Mouse (Mus musculus) ES-E14 (cell line): ENCODE measurements at regions not wholly inside any gene's neighbourhood (a gene's known extent, or its start where the extent isn't known, plus 50 kb on each side); places are given as distances from the start of the nearest gene placed in this dataset.

Experiments
- DNase-seq: peaks from one replicate; pipeline ENCODE4 v3.0.0-alpha.2; 2013; ENCODE audit warnings: low read depth, low spot score
- H3K27ac ChIP-seq: 2 replicates; pipeline ENCODE4 v1.5.1; 2012; ENCODE audit warnings: low read depth, mild to moderate bottlenecking, low read length, moderate library complexity, mixed read lengths; ENCODE audit not compliant: poor library complexity, insufficient read depth, severe bottlenecking
- H3K36me3 ChIP-seq: 2 replicates; pipeline ENCODE4 v1.6.1; 2012; ENCODE audit warnings: mild to moderate bottlenecking, low read length, moderate library complexity, mixed read lengths; ENCODE audit not compliant: control insufficient read depth, poor library complexity, insufficient read depth, severe bottlenecking
- H3K4me1 ChIP-seq, 2 experiments: fragments of 150-350 bp in 1 of 2; sonication (generic) in 1 of 2; 2 replicates each; pipeline ENCODE4 v1.6.1; 2012; ENCODE audit warnings: low read length in 2 of 2, mild to moderate bottlenecking in 1 of 2, mixed read lengths in 1 of 2; ENCODE audit not compliant: control insufficient read depth in 2 of 2, insufficient read depth in 2 of 2, poor library complexity in 1 of 2
- H3K4me3 ChIP-seq, 2 experiments: fragments of 150-350 bp in 1 of 2; sonication (generic) in 1 of 2; 2 replicates each; pipeline ENCODE4 v1.5.1; 2012; ENCODE audit warnings: low read length in 2 of 2, low read depth in 1 of 2, mild to moderate bottlenecking in 1 of 2, mixed read lengths in 1 of 2; ENCODE audit not compliant: insufficient read depth in 1 of 2, poor library complexity in 1 of 2, severe bottlenecking in 1 of 2
- H3K9ac ChIP-seq: 2 replicates; pipeline ENCODE4 v1.6.1; 2012; ENCODE audit warnings: low read depth, mild to moderate bottlenecking, low read length, mixed read lengths; ENCODE audit not compliant: poor library complexity, insufficient read depth, severe bottlenecking
- H3K9me3 ChIP-seq: fragments of 150-350 bp; sonication (generic); 2 replicates; pipeline ENCODE4 v1.6.1; 2012; ENCODE audit warnings: low read depth, mild to moderate bottlenecking, low read length; ENCODE audit not compliant: control insufficient read depth, insufficient read depth
- CHD2 ChIP-seq: IDR thresholded peaks from 2 replicates; pipeline ENCODE4 v1.6.1; 2014; ENCODE audit warnings: mild to moderate bottlenecking, low read depth, low read length, inconsistent platforms
- HCFC1 ChIP-seq: IDR thresholded peaks from 2 replicates; pipeline ENCODE4 v1.6.1; 2012; ENCODE audit warnings: low read length, inconsistent platforms, borderline replicate concordance; ENCODE audit not compliant: insufficient read depth
- MAFK ChIP-seq: IDR thresholded peaks from 2 replicates; pipeline ENCODE4 v1.6.1; 2014; ENCODE audit warnings: mild to moderate bottlenecking, low read depth, low read length, inconsistent platforms; ENCODE audit not compliant: insufficient read depth
- ZC3H11A ChIP-seq: IDR thresholded peaks from 2 replicates; pipeline ENCODE4 v1.6.1; 2012; ENCODE audit warnings: low read depth, mild to moderate bottlenecking, inconsistent platforms, low read length, borderline replicate concordance
- ZNF384 ChIP-seq: IDR thresholded peaks from 2 replicates; pipeline ENCODE4 v1.6.1; 2012; ENCODE audit warnings: low read depth, low read length, inconsistent platforms
- in situ Hi-C, 2 experiments: fragments of 600-800 bp; cut with MboI; formaldehyde crosslinking; loops; one replicate each; pipeline ENCODE4 v1.15.1; 2025; ENCODE audit warnings: low sequenced_read_pairs in 2 of 2, inconsistent platforms in 1 of 2; ENCODE audit not compliant: unreplicated experiment in 2 of 2

GRCm38 (mm10) chr3:130942947-130943630, 167.2 kb upstream of the Lef1 start:
- Histone ChIP-seq H3K4me3 (no peak overlapping the region), H3K9me3 (no peaks in the 10 kb centered on the region), H3K27ac (no peak overlapping the region), H3K9ac (no peak overlapping the region), H3K4me1 (0 out of 4 replicates have a peak, but pooled peaks cover 0 to 3% of the 10 kb centered on the region in 2 experiments), H3K36me3 (no peaks in the 10 kb centered on the region)
- DNase-seq: no peak
- in situ Hi-C loops: no loop called here
- no peak for TF ChIP-seq MAFK
- no peak for TF ChIP-seq CHD2
- no peak for TF ChIP-seq HCFC1
- TF ChIP-seq ZC3H11A: no peak
- TF ChIP-seq ZNF384: no peak

- TF ChIP-seq ZNF384 (no peak), CHD2 (no peak), HCFC1 (no peak), ZC3H11A (no peak), MAFK (no peak)
- no peaks in the 10 kb centered on the region for H3K4me1 ChIP-seq
- in situ Hi-C loops: no loop called here
- DNase-seq: no peak
- H3K9me3 ChIP-seq: no peaks in the 10 kb centered on the region
- H3K9ac ChIP-seq: no peak overlapping the region
- no peaks in the 10 kb centered on the region for H3K36me3 ChIP-seq
- no peak overlapping the region for H3K27ac ChIP-seq
- H3K4me3 ChIP-seq: no peak overlapping the region
Measured at GRCm38 (mm10) chr3:130940302-130940867, 169.9 kb upstream of the Lef1 start.

- H3K36me3 ChIP-seq: no peaks in the 10 kb centered on the region
- in situ Hi-C loops: no loop called here
- H3K4me1 ChIP-seq: no peaks in the 10 kb centered on the region
- no peak overlapping the region for H3K27ac ChIP-seq
- no peak for TF ChIP-seq MAFK
- no peak for TF ChIP-seq CHD2
- TF ChIP-seq ZNF384: no peak
- no peak for TF ChIP-seq HCFC1
- no peak for TF ChIP-seq ZC3H11A
- no peak overlapping the region for H3K4me3 ChIP-seq
- no peak overlapping the region for H3K9ac ChIP-seq
- DNase-seq: no peak
- H3K9me3 ChIP-seq: no peaks in the 10 kb centered on the region
Measured at GRCm38 (mm10) chr3:130936980-130937379, 173.3 kb upstream of the Lef1 start.

DNA sequence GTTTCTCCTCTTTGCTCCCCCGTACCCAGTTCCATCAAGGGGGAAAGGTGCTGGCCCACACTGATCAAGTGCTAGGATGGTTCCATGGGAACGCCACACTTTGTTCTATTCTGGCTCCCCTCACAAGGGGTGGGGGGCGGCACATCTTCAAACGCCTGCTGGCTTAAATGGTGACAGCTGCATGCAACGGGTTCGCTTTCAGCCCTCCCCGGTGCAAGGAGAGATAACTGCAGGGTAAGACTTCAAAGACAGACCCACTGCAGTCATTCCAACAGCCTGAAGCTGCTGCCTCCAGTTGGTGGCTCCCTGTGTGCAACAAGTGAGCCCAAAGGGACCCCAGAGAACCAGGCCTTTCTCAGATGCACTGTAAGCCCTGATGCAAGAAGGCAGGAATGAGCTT, 173.9 kb upstream of the Lef1 start:
- Histone ChIP-seq H3K4me1 (no peaks in the 10 kb centered on the region), H3K9ac (no peak overlapping the region), H3K4me3 (no peak overlapping the region), H3K27ac (no peak overlapping the region), H3K9me3 (no peaks in the 10 kb centered on the region), H3K36me3 (no peaks in the 10 kb centered on the region)
- DNase-seq: no peak
- TF ChIP-seq MAFK (no peak), ZNF384 (no peak), ZC3H11A (no peak), HCFC1 (no peak), CHD2 (no peak)
- in situ Hi-C loops: no loop called here

DNA sequence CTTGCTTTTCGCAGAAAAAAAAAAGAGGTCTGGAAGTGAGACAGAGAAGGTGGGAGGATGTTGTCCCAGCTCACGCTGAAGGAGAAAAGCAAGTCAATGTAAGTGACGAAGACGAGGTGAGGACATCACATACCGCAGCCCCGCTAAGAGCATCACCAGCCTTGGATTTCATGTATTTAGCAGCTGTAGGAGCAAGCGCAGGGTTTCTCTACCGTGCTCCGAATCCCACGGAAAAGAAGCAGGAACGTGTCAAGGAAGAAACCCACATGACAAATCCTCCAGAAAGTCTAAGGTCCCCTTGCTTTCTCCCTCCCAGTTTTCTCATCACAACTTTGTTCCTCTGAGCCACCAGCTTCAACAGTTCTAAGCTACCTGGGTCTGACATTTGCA, 174.3 kb upstream of the Lef1 start:
- H3K9ac ChIP-seq: no peak overlapping the region

More for the DNA sequence above, 174.3 kb upstream of the Lef1 start:
- Histone ChIP-seq H3K4me3 (no peak overlapping the region), H3K27ac (no peak overlapping the region), H3K9me3 (no peaks in the 10 kb centered on the region), H3K4me1 (no peaks in the 10 kb centered on the region), H3K36me3 (no peaks in the 10 kb centered on the region)
- TF ChIP-seq HCFC1: no peak
- no peak for TF ChIP-seq ZC3H11A
- TF ChIP-seq ZNF384: no peak
- no peak for TF ChIP-seq MAFK
- TF ChIP-seq CHD2: no peak
- in situ Hi-C loops: no loop called here
- DNase-seq: no peak
